Mouse (Mus musculus): ENCODE results near the gene Dpf3.

The Dpf3 gene

DNA sequence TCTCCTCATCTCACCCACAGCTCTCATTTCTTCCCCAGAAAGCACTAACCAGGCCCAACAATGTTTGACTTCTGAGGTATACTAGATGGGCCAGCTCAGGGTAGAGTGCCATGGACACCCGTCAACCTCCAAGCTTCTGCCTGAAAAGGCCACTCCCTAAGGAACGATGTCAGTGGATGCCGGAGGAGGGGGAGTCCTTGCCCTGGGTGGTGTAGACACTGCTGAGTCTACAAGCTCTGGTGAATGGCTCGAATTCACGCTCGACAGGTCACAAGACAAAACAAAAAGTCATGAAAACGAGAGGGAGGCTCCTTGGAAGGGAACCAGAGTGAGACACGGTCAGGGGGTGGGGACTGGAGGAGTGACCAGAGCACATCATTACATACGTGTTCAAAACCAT lies 17.4 kb downstream of the Dpf3 start:
- DNase-seq (ENCODE audit: extremely low spot score, low spot score) = no peak

DNA sequence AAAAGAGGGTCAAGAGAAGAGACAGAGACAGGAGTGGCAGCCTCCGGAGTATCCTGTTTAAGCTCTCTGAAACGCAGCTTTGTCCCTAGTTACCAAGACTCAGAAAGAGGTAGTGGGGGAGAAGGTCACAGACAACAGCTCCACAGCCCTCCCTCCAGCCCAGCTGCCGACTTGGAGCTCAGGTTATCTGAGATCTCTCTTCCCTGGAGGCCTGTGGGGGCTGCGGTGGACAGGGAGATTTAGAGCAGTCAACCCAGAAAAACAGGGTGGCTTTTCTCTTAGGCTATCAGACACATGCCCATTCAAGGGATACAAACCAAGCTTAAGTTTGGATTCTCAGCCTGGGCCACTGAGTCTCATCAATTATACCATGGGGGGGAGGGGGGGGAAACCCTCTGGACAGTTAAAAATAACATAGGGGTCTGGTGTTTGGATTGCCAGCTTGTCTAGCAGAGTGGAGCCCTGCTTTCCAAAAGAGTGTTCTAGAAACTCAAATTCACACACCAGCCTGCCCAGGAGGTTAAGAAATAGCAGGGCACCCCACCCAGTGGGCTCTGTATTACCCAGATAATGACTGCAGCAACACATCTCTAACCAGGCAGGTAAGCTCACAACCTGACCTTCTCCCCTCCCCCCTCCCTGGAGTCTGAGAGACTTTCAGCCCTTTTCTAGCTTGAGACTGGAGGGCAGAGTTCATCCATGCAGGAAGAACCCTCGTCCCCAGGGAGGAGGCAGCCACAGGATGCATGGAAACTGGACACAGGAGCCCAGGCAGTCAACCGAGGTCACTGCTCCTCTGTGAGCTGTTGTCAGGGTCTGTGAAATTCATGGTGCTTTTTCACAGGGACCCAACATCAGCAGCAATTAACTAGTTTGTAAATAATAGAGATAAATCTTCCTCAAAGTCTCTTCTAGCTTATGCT lies 20.7 kb downstream of the Dpf3 start:
- peak; percentile 44 for DNase-seq (ENCODE audit: extremely low spot score, low spot score)

GRCm38 (mm10) chr12:83466053-83466452 lies 21.5 kb downstream of the Dpf3 start:
- no peak for DNase-seq (ENCODE audit: extremely low spot score, low spot score)

GRCm38 (mm10) chr12:83460272-83460671 lies 27.2 kb downstream of the Dpf3 start:
- no peak for DNase-seq (ENCODE audit: extremely low spot score, low spot score)

GRCm38 (mm10) chr12:83454697-83455321 lies 32.7 kb downstream of the Dpf3 start:
- DNase-seq (ENCODE audit: extremely low spot score, low spot score) = no peak

GRCm38 (mm10) chr12:83451850-83452249 lies 35.7 kb downstream of the Dpf3 start:
- no peak for DNase-seq (ENCODE audit: extremely low spot score, low spot score)

DNA sequence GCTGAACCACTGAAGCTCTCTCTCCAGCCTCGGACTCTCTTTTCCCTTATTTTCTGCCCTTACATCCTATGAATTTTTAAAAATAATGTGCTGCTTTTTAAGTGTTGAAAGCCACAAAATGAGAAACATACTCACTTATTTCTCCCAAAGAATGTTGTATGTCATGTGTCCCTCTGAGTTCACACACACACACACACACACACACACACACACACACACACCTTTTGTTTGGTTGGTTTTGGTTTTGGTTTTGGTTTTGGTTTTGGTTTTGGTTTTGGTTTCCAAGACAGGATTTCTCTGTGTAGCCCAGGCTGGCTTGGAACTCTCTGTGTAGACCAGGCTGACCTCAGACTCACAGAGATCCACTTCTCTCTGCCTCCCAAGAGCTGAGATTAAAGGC lies 37.0 kb downstream of the Dpf3 start:
- no peak for DNase-seq (ENCODE audit: extremely low spot score, low spot score)

- no peak for DNase-seq (ENCODE audit: extremely low spot score, low spot score)
Observed at GRCm38 (mm10) chr12:83449202-83449601, 38.3 kb downstream of the Dpf3 start.

DNA sequence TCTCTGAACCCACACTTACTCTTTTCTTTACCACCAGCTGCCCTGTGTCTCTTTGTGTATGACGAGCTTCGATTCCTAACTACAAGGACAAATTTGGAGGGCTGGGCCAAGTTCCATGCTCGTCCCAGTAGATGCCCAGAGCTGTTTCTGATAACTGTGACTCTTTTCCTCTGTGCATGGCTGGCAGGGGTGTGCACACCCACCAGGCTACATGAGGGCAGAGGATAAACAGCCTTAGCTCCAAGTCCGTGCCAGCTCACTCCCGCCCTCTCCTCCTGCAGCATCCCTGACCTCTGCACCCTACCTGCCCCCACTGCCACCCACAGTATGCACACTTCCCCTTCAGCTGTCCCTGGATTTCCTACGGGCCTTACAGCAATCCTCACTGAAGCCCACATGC lies 41.9 kb downstream of the Dpf3 start:
- no peak for DNase-seq (ENCODE audit: extremely low spot score, low spot score)

DNA sequence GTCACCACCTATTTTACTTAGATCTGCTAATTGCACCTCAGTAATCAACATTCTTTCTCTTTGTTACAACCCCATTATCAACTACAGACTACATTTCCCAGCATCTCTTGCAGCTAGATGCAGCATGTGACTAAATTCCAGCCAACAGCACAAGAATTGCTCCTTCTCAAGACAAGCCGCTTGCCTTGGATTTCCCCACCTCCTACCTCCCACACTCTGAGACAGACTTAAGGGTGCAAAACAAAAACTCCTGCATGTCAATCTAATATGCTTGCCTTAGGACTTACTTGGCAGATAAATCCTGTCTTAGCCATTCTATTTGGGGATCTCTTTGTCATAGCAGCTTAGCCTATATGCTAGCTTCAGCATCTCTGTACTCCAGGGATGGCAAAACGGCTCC lies 43.1 kb downstream of the Dpf3 start:
- no peak for DNase-seq (ENCODE audit: extremely low spot score, low spot score)

DNA sequence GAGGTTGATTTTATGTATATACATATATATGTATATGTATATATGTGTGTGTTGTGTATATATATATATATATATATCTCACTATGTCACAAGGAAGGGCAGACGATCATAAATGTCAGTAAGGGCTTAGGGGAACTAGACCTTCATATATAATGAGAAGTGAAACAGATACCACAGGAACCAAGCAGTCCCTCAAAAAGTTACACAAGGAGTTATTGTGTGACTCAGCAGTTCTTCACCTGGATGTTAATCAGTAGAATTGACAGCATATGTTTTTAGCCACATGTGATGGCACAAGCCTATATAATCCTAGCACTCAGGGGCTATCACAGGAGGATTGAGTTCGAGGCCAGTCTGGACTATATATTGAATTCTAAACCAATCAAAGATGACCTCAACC lies 49.5 kb downstream of the Dpf3 start:
- no peak for DNase-seq (ENCODE audit: extremely low spot score, low spot score)

GRCm38 (mm10) chr12:83433987-83434698 lies 53.4 kb downstream of the Dpf3 start:
- DNase-seq (ENCODE audit: extremely low spot score, low spot score) = no peak

DNA sequence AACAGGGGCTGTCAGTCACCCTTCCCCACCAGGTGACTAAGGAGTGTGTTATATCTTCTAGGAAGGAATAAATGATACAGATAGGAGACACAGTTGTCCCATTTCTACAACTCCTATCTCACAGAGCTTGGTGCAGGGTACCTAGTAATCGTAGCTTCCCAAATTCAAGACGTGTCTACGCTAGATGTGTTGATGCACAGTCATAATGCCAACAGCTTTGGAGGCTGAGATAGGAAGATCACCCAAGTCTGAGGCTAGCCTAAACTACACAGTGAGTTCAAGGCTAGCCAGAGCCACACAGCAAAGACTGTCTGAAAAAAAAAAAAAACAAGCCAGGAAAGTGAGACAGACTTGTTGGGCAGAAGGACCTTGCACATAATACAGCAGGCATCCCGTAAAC lies 54.1 kb downstream of the Dpf3 start:
- DNase-seq (ENCODE audit: extremely low spot score, low spot score) = no peak

GRCm38 (mm10) chr12:83430207-83430606 lies 57.3 kb downstream of the Dpf3 start:
- DNase-seq (ENCODE audit: extremely low spot score, low spot score) = no peak

- DNase-seq (ENCODE audit: extremely low spot score, low spot score) = no peak
Observed at GRCm38 (mm10) chr12:83428016-83428415, 59.5 kb downstream of the Dpf3 start.

DNA sequence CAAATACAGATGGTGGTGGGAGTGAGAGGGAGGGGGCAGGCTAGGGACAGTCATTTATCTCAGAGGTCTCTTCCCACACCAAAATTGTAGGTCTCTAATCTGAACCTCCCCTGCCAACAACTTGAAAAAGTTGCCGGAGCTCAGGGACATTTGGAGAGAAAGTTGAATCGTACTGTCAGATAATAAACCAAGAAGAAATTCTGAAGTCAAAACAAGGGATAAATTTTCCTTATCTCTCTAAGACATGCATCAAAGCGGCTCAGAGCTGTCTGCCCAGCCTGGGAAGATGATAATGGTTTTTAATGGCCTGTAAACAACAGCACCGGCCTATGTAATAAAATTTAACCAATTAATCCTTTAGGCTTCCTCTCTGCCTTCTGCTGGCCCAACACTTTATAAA lies 59.9 kb downstream of the Dpf3 start:
- no peak for DNase-seq (ENCODE audit: extremely low spot score, low spot score)

DNA sequence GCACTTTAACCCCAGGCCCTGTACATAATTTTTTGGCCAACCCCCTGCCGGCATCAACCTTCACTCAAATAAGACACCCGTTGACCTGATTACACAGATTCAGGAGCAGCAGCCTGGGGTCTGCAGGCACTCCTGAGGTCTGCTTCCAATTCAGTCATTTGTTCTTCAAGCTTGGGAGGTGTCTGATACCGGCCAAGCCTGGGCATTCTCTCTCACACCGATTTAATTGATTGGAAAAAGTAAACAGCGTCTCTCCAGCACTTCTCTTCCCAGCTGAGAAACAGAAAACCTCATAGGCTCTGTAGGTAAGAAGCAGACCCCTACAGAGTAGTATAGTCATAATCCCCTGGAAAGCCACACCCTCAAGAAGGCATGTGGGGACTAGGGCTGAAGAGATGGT lies 61.2 kb downstream of the Dpf3 start:
- DNase-seq (ENCODE audit: extremely low spot score, low spot score) = no peak

DNA sequence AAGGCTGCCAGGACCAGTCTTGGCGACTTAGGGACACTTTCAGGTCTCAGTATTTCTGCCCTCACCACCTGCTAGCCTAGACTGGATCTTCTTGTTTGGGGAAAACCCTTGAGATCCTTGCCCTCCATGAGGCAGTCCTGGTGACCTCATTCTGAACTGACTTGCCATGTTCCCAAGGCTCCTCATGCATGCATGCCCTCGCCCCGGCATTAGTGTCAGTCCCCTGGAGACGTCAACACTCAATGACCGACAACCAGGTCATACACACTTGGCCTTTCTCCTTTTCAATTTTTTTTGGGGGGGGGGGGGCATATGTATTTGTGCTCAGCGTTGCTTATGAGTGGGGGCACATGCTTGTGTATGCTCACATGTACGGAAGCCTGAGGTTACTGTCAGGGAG lies 61.8 kb downstream of the Dpf3 start:
- DNase-seq (ENCODE audit: extremely low spot score, low spot score) = no peak

- DNase-seq (ENCODE audit: extremely low spot score, low spot score) = no peak
Observed at GRCm38 (mm10) chr12:83424720-83425444, 62.6 kb downstream of the Dpf3 start.

- DNase-seq (ENCODE audit: extremely low spot score, low spot score) = no peak
Observed at GRCm38 (mm10) chr12:83424086-83424719, 63.3 kb downstream of the Dpf3 start.

DNA sequence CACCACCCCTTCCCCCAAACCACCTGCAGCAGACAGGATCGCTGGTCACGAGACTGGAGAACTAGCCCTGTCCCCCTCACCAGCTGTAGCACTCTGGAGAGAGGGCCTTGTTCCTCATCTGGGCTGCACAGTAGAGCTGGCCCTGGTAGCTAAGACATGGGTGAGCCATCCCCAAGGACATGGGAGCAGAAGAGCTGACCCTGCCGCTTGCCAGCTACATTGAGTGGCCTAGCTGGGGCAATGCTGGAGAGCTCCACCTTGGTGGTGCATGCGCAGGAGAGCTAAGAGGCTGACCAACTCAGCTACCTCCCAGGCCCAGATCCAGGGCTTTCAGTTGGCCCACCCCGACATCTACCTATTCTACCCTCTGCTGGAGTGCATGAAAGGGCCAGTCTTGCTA lies 67.2 kb downstream of the Dpf3 start:
- no peak for DNase-seq (ENCODE audit: extremely low spot score, low spot score)

Data from neural tube, embryonic 10.5 days (tissue).